Mouse (Mus musculus) heart, adult 11 months (tissue): ENCODE results near the gene Cox14.
"Not testable (repeated sequence)": the region's sequence is repeated elsewhere in the genome, so short reads cannot be mapped to it uniquely, and the experiment has no call there.

Experiments used
- DNase-seq: peaks from one replicate; pipeline ENCODE4 v3.0.0; 2022

The Cox14 gene

DNA sequence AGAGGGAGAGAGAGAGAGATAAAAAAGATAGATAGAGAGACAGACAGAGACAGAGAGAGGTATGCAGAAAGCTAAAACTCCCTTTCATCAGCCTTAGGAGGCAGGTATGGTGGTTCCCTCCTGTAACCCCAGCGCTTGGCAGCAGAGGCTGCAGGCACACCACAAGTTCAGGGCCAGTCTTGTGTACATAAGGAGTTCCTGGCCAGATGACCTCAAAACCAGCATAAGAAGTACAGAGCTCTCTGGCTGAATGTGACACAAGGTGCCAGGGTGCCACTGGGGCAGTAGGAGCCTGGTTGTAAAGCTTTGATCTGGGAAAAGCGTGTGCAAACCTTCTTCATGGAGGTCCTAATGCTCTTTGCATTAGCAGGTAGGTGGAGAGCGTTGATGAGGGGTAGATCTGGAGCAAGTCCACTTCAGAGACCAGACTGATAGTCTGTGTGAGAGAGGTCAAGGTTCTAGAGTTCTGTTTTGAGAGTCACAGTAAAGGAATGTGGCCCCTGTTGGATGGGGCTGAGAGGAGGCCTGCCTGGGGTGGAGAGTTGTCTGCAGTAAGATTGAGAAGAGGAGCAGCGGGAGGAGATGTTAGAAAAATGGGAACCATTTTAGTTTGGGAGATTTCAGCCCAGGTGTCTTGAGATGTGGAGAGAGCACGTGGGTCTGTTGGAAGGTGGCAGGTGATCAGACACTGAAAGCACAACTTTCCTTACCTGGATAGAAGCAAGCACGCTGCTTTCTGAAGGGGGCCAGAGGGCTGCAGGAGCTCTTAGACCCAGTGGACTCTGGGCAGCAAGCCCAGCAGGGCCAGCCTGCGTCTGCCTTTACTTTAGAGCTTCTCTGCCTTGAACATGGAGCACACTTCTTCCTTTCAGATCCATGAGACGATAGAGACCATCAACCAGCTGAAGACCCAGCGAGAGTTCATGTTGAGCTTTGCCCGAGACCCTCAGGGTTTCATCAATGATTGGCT lies 14.9 kb upstream of the Cox14 start:
- DNase-seq: no peak

DNA sequence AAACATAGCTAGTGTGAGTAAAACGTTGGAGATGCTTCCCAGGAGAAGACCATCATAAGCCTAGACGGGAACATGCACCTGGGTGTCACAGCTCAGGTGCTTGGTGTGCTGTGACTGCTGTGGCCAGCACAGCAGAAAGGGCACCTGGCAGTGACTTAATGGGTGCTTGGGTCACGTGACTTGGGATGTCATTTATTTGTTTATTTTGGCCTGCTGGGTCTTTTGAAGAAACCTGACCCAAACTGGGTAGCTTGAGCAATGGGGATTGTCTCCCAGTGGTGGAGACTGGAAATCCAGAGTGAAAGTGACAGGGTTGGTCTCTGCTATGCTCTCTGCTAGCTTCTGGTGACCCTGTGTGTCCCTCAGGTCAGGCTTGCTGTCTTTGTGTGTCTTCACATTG lies 13.9 kb upstream of the Cox14 start:
- no peak for DNase-seq

DNA sequence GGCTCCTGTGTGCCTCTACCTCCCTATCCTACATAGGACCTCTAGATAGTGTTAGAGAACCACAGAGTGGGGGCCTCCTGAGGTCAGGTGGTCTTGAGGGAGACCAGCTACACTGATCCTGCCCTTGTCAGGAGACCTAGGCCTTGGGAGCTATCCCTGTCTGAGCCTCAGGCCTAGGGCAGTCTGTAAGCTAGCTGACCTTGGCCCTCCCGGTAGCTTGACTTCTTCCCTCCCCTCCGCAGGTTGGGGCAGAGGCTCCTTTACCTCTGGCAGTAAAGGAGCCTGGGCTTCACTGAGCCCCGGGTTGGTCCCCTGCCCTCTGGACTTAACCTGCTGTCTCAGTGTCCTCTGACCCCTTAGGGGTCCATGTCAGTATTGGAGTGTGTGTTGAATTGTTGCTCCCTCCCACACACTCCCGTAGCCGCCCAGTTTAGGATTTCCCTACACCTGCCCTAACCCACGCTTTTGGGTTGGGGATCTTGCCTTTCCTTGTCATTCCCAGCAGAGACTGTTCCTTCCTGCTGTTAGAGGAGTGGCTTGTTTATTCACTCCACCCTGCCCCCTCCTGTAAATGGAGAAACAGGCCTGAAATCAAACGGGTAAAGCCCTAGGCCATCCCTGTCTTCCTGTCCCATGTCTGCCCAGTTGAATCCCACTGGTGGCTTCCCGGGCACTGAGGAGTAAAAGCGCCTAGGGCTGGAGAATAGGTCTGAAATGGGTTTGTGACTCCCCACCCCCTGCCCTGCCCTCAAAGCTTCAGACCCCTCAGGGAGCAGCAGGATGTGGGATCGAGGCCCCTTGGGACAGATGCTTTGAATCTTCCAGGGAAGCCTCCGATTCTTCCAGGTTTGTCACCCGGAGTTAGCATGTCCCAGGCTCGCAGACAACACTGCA lies 12.5 kb upstream of the Cox14 start:
- peak; percentile 90 for DNase-seq

DNA sequence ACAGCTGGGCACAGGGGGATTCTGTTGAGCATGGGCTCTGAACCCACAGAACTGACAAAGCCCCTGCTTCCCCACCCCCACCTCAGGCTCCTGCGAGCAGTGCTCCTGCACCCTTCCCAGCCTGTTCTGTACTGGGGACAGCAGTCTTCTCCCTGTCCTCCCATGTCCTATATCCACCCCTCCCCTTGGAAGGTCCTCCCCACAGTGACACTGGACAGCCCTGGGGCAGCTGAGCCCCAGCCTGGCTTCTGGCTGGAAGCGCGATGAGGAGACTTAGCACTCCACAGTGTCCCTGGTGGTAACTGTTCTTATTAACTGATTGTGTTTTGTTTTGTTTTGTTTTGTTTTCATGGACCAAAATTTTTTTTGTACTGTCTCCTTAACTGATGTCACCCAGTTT lies 11.8 kb upstream of the Cox14 start:
- peak; percentile 88 for DNase-seq

DNA sequence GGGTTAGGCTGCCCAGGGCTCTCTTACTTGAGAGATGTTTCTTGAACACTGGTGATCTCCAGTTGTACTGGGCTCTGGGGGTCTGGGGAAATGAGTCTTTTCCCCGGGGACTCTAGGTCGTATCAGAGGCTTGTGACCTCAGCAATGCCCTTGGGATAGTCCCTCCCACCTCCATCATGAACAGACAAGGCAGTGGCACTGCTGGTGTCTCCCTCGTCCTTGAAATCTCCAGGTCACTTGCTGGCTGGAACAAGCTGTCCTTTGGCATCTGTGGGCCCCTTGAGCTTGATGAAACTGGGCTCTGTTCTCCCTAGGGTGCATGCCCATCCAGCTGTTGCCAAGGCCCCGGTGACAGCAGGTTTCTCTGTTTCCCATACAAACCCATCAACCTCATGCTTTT lies 11.2 kb upstream of the Cox14 start:
- DNase-seq: peak; percentile 95

DNA sequence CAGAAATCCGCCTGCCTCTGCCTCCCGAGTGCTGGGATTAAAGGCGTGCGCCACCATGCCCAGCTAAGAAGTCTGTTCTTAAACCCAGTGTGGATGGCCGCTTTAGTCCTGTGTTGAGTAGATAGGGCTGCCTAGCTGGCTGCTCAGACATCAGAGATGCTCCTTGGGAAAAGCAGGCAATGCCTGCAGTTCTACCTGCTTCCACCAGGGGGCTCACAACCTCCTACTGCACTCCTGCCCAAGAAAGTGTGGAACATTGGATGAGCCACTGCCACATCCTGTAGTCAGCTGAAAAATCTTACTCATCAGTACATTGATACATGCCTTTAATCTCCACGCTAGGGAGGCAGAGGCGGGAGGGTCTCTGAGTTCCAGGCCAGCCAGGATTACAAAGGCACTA lies 10.6 kb upstream of the Cox14 start:
- peak; percentile 97 for DNase-seq

DNA sequence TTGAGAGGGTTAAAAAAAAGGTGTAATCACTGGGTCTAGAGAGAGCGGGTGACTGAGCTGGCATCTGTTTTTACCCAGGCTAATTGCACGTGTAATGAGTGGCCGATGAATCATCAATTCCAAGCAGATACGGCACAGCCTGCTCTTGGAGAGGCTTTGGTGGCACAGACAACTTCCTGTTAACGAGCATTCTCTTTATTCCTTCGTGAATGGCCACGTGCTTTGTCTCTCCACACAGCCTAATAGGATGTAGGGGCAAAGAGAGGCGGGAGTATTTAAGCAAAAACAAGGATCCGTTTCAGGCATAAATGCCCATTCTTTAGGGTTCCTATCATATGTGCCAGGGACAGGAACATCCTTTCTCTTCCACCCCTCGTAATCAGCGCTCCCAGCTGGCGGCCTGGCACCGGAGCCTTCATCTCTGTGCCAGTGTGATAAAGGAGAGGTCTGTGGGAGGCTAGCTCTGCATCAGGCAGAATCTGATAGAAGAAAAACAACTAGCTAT lies 10.0 kb upstream of the Cox14 start:
- peak; percentile 93 for DNase-seq

DNA sequence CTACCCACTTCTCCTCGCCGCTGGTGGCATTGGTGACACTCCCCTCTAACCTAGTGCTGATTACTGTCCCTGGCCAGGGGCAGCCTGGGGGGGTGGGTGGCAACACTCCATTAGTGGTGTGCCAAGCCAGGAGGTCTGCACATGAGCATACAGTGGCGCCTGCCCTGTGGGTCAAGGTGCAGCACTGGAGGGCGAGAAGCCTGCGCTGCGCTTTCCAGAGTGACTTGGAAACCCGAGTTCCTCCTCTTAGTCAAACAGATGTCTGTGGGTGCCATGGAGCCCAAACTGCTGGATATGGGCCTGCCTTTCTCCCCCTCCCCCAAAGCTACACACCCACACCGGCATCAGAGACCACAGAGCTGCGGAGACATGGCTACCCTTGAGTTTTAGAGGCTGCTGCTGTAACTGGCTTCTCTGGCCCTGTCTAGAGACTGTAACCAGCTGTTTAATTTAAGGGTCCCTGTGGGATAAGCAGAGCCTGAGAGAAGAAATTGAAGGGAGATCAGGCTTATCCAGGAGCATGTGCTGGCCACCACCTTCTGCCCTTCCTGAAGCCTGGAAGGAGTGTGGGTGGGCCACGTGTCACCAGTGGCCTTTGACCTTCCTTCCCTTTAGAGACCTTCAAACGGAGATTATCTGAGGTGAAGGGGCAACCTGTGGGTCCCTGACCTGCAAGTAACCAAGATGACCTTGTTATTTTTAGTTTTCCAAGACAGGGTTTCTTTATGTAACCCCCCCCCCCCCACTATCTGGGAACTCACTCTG lies 9.3 kb upstream of the Cox14 start:
- DNase-seq: peak; percentile 91

DNA sequence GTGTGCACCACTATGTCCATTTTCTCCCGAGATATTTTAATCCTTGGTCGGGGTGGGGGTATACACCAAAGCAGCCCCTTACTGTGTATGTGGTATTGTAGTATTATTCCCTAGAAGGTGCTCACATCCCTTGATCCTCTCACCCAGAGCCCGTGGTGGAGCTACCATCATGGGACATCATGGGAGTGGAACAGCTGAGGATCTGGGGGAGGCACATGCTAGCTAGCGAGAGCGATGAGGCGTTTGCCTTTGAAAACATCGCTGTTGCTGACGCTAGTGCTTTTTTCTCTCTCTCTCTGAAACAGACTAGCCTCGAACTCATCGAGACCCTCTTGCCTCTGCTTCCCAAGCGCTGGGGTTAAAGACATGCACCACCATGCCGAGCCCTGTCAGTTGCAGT lies 8.6 kb upstream of the Cox14 start:
- DNase-seq: peak; percentile 85

DNA sequence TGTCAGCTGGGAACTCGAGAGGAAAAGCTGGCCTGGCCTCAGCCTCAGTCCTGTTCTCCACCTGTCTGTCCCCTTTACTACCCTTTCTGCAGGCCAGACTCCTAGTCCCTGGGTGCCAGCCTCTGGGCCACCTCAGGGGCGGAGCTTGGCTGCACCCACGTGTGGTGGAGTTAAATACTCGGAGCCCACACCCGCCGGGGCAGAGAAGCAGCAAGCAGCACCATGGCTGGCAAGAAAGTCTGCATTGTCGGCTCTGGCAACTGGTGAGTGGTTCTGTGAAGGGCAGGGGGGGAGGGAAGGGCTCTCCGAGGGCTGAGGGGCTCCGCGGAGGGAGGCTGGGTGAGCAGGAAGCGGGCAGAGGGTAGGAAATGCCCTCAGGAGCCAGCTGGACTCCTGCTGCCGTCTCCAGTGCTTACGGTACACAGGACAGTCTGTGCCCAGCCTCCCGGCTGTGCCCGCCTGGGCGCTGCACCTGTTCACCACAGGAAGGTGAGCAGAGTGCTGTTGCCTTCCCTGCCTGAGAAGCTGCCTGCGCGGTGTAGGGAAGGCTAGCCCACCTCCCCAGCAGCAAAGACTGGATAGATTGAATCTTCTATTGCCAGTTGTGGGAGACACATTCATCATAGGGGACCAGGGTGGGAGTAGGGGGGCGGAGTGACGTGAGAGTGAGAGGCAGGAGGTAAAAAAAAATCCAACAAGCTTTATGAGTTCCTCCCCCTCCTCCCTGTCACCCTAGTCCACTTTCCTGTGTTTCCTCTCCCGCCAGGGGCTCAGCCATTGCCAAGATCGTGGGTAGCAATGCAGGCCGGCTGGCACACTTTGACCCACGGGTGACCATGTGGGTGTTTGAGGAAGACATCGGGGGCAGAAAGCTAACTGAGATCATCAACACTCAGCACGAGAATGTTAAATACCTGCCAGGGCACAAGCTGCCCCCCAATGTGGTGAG lies 7.8 kb upstream of the Cox14 start, which contains the start of gene Gpd1:
Gene Gpd1 (plus strand): TSS at position 130 of the 949 bp plus-strand sequence.
- peak; percentile 96 for DNase-seq

DNA sequence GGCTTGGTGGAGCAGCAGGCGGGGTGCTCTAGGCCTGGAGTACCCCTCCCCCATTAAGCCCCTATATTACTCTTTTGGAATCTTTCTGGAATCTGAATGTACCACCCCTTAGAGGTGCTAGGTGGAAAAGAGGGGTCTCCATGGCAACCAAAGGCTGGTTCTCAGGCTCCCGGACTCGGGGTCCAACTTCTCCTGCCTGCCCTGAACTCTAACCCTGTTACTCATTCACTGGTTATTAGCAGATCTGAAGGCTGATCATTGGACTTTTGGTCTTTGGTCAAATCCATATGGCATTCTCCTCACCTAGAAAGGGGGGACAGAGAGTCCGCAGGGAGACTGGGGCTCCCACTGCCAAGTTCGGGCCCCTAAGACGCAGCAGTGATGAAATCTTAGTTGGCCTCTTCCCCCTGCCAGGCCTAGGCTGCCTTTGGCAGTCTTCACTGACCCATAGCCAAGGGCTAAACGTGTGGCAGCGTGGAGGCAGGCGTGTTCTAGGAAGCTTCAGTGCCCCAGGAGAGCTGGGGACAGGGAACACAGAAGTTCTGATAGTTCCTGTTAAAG lies 6.9 kb upstream of the Cox14 start:
- peak; percentile 90 for DNase-seq

DNA sequence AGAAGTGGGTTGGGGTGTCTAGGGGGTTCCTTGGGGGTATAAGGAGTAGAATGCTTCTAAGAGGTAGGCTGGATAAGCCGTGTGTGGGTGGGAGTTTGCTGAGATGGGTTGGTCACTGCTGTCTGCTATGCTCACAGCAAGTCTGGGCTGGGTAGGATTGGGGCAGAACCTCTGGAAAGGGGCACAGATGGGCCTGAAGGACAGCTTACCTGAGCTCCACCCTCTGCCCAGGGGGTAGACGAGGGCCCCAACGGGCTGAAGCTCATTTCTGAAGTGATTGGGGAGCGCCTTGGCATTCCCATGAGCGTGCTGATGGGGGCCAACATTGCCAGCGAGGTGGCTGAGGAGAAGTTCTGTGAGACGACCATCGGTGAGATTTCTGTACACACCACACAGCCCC lies 5.6 kb upstream of the Cox14 start:
- DNase-seq: no peak

DNA sequence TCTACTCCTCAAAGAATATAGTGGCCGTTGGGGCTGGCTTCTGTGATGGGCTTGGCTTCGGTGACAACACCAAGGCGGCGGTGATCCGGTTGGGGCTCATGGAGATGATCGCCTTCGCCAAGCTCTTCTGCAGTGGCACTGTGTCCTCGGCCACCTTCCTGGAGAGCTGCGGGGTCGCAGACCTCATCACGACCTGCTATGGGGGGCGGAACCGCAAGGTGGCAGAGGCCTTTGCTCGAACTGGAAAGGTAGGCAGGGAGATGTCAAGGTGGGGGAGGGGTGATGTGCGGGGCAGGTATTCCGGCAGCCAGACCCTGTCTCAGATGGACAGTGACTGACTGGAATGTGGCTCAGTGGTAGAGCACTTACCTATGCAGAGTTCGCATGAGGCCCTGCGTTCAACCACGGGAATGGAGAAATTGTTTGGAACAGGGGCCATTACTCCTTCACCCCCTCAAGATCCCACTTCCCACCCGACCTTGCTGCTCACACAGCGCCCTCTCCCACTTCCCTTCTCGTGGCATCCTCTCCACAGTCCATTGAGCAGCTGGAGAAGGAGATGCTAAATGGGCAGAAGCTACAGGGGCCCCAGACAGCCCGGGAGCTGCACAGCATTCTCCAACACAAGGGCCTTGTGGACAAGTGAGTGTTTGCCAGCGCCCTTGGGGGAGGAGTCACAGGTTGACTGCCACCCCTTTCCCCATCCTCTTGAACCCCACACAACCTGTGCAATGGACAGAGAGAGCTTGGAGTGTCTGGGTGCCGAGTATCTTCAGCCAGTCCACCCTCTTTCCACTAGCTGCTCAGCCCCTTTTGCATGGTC lies 3.3 kb upstream of the Cox14 start:
- DNase-seq: peak; percentile 93

DNA sequence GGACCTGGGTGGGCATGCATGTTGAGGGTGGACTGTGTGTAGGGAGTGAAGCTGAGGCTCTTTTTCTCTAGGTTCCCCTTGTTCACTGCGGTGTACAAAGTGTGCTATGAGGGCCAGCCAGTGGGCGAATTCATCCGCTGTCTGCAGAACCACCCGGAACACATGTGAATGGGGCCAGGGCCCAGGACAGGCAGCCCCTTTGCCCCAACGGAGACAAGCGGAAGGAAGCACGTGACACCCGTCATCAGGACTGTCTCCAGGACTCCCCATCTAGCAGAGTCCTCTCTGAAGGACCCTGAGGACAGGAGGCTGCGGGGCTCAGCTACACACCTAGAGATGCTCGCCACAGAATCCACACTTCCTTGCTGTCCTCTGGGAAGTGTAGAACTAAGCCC lies 2.3 kb upstream of the Cox14 start:
- peak; percentile 95 for DNase-seq

DNA sequence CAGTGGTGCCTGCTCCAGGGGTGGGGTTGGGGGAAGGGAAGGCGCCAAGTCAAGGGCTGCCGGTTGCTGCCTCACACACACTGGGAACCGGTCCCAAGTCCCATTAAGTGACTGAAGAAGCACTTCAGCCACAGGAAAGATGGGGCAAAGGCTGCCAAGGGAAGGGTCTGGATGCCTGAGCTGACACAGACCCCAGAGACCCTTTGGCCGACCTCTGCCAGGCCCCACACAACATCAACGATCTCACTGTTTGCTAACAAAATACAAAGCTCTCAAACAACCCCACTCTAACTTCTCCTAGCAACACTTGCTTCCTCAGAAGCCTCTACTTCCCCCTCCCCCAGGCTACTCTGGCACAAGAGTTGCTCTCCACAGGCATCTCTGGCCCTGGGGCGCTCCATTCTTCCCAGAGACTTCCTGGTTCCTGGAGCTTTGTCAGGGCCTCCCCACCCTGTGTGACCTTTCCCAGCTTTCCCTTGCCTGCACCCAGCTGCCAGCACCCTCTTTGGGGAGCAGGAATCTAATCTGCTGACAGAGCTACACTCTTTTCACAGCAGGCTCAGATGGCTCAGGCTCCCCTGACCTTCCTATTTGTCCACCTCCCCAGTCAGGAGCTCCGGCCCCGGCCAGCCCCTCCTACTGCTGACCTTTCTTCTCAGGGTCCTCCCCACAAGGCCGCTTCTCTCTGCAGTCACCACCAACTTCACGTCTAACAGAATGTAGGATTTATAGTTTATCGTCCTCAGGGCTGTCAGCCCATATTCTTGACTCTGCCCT lies 1.7 kb upstream of the Cox14 start:
- peak; percentile 99 for DNase-seq

DNA sequence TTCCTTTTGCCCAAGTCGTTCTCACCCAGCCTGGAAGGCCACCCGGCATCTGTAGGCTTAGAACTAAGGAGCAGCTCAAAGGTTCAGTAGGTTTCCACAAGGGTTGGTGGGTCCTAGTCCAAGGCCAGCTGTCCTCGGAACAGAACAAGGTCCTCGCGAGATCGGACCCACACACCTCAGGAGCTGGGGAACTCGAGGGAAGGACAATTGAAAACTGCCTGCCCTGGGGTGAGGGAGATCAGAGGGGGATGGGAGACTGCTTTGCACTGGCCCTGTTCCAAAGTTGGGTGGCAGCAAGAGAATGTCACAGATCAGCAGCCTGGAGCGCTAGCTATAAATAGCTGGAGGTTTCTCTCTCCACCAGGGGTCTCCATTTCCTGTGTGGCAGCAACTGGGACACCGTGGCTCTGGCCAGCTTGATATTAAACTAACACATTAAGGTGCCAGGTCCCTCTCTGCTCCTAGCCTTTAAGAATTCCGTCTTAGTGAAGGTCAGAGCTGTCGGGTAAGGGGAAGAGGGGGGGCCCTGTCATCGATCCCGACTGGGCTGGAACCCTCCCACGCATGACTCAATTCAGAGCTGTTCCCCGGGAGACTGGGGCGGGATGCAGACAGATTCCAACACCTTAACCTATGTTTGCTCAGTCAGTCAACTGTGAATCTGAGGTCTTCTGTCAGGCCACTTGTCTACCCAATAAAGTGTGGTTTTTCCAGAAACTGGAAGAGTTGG lies 961 bp upstream of the Cox14 start:
- DNase-seq: peak; percentile 98

DNA sequence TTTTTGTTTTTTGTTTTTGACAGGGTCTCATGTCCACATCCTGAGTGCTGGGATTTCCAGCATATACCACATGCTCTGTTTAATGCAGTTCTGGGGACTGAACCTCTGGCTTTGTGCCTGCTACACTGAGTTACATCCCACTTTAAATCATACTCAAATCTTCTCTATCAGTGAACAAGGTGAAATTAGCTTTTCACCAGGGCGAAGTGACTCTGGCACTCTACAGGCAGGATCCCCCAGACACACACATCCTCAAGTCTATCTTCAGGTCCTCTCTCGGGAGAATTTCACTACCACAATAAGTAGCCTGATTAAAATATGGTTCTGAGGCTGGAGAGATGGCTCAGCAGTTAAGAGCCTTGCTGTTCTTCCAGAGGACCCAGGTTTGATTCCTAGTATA lies 1.1 kb downstream of the Cox14 start:
- no peak for DNase-seq

DNA sequence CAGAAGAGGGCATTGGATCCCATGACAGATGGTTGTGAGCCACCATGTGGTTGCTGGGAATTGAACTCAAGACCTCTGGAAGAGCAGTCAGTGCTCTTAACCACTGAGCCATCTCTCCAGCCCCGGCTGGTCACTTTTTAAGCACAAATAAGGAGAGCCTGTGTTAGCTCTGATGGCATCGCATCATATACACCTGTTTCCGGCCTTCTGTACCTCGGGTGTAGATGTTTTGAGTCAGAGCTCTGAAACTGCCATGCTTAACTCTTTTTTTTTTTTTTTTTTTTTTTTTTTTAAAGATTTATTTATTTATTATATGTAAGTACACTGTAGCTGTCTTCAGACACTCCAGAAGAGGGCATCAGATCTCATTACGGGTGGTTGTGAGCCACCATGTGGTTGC lies 1.6 kb downstream of the Cox14 start:
- not testable (repeated sequence) for DNase-seq

DNA sequence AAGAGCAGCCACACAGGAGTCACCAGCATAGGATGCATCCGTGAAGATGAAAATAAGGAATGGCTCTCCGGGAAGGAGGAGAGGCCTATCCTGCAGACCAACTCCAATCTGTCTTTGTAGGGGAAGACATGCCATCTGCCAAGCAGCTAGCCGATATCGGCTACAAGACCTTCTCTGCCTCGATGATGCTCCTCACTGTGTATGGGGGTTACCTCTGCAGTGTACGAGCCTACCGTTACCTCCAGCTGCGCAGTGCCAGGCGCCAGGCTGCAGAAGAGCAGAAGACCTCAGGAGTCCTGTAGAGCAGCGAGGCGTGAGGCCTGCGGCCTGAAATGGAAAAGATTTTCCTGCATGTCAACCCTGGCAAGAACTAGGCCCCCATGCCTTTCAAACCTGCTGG lies 2.1 kb downstream of the Cox14 start:
- no peak for DNase-seq
